Mouse (Mus musculus): ENCODE data around the gene Foxg1.

The Foxg1 gene

DNA sequence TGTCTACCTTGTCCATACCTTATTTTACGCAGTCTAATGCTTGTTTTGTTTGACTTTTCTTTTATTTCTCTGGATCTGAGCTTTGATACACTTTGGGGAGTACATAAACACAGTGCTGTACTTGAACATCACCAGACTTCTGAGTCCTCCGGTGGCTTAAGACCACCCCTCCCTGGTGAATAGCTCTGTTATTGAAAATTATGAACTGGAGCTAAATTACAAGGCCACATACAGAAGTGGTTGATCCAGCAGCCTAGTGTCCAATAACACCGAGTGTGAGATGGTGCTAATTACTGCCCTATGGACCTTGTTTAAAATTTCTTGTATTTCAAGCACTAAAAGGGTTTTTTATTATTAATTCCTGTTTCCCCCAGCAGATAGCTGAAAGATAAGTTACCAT lies 35.5 kb downstream of the Foxg1 start:
- DNase-seq (ENCODE audit: low spot score): no peak

Measured in layer of hippocampus, adult 11-12 months (tissue).